Mouse (Mus musculus) bone marrow macrophage, adult 2 months (primary cell): ENCODE measurements around the gene Pkd1l1. TPM values are rescaled to one million over a fixed set of nuclear protein-coding genes. Genes with fewer than 3 reads are reported as not detected.

ENCODE experiments used
- H3K27ac ChIP-seq: 2 replicates; pipeline ENCODE4 v1.5.1; 2012; ENCODE audit warnings: low read depth, low read length; ENCODE audit not compliant: insufficient read depth
- H3K4me1 ChIP-seq: 2 replicates; pipeline ENCODE4 v1.6.1; 2012; ENCODE audit warnings: low read length; ENCODE audit not compliant: control insufficient read depth, insufficient read depth
- H3K4me3 ChIP-seq: 2 replicates; pipeline ENCODE4 v1.5.1; 2012; ENCODE audit warnings: mild to moderate bottlenecking, low read length, moderate library complexity; ENCODE audit not compliant: insufficient read depth
- CTCF ChIP-seq: IDR thresholded peaks from 2 replicates; pipeline ENCODE4 v1.5.1; 2012; ENCODE audit warnings: low read depth, mild to moderate bottlenecking, low read length, moderate library complexity
- POLR2A ChIP-seq: IDR thresholded peaks from 2 replicates; pipeline ENCODE4 v1.6.1; 2012; ENCODE audit warnings: mild to moderate bottlenecking, low read depth, low read length, borderline replicate concordance
- polyA plus RNA-seq: library from polyadenylated mRNA; stranded (reverse); fragments of >200 nt; gene quantifications from 2 replicates; pipeline ENCODE4 v1.2.4, GENCODE M21; 2012; ENCODE audit not compliant: missing spikeins, insufficient read depth, insufficient read length

Gene Pkd1l1
- polyA plus RNA-seq, 1 experiment = not detected

DNA sequence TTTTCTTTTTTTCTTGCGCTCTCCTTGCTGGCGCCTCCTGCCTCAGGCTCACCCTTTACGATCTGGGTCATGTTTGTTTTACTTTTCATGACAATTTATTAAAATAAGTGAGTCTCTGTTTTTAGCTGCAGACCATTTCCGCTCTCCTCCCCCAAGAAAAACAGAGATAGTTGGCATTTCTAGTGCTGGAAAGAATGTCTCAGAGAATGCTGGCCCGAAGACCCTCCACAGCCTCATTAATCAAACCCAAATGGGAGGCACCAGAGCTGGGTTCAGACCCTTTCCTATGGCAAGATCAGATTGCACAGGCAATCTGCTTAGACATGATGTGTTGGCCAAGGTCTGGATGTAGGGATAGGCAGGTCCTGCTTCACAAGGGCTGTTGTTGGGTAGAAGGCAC is 175.6 kb downstream of the Pkd1l1 start:
- H3K4me1 ChIP-seq = peaks cover 3% of the 10 kb centered on the region; the same call in 1 of the 2 replicates
- no peak overlapping the region for H3K4me3 ChIP-seq
- H3K27ac ChIP-seq = no peak overlapping the region
- TF ChIP-seq POLR2A = no peak
- TF ChIP-seq CTCF = no peak

DNA sequence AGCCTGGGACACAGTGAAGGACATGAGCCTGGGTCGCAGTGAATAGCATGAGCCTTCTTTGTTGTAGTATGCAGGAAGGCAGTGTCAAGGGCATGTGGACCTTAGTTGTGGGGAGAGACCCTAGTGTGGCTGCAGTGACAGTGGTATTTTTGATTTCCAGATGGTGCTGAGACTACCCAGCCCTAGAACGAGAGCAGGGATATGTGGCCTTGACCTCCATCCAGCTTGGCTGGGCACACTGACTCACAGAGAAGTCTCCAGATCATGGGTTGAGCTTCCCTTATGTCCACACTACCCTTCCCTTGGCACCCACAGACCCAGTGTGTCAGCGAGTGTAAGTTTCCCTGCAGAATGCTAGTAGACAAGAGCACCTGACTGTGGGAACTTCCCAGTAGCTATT is 178.0 kb downstream of the Pkd1l1 start:
- Histone ChIP-seq H3K27ac (no peak overlapping the region), H3K4me3 (no peak overlapping the region), H3K4me1 (peaks cover 10% of the 10 kb centered on the region)
- TF ChIP-seq POLR2A (no peak), CTCF (no peak)

DNA sequence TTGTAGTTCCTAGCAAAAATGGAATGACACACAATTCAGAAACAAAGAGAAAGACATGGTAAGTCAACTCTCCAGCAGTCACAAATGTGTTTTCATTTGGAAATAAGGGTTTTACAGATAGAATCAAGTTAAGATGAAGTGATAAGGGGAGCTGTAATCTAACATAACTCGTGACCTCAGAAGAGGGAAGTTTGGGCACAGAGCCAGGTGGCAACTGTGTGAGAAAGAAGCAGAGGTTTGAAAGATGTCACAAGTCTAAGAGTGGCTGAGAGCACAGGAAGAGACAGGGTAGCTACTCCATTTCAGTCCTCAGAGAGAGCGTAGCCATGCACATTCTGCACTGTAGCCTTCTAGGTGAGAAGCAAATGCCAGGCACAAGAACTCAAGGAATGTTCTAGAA is 180.9 kb downstream of the Pkd1l1 start:
- TF ChIP-seq POLR2A (no peak), CTCF (no peak)

DNA sequence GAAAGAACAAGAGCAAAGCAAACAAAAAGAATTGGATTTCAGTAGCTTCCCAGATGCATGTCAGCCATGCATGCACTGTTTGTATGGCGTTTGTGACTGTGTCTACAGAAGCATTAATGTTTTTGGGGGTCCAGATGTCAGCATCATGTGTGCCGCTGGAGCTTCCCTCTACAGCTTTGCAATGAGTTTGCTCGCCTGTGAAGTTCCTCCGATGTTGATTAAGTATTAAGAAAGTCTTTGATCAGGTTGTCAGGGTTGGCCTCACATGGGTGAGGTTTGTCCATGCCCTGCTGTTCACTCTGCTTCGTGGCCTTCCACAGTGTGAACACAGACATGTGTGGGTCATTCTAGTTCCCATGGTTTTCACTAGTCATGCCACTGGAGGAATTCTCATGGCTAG is 183.9 kb downstream of the Pkd1l1 start:
- H3K4me3 ChIP-seq = no peak overlapping the region

More for the DNA sequence above, 180.9 kb downstream of the Pkd1l1 start:
- Histone ChIP-seq H3K4me1 (peaks cover 18% of the 10 kb centered on the region), H3K27ac (no peak overlapping the region), H3K4me3 (no peak overlapping the region)

DNA sequence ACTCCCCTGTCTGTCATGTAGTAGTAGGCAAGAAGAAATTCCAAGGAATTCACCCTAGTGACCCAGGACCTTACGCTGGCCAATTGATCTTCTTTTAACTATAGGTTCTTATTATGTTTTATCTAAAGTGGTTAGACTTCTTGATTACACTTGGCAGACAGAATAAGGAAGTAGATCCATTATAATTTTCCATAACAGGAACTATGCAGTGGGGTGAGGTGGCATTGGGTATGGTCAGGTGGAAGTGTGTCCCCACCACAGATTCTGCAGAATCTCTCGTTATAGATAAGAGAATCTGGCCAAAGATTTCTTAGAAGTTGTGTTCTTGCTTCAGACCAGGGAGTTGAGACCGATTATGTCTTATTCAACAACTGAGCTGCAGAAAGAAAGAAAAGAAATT is 185.5 kb downstream of the Pkd1l1 start:
- peaks cover 18% of the 10 kb centered on the region for H3K4me1 ChIP-seq
- no peak for TF ChIP-seq CTCF
- no peak for TF ChIP-seq POLR2A
- no peak overlapping the region for H3K27ac ChIP-seq
- H3K4me3 ChIP-seq = no peak overlapping the region

More for the DNA sequence above, 183.9 kb downstream of the Pkd1l1 start:
- peaks cover 20% of the 10 kb centered on the region for H3K4me1 ChIP-seq
- no peak overlapping the region for H3K27ac ChIP-seq
- TF ChIP-seq POLR2A (no peak), CTCF (no peak)

DNA sequence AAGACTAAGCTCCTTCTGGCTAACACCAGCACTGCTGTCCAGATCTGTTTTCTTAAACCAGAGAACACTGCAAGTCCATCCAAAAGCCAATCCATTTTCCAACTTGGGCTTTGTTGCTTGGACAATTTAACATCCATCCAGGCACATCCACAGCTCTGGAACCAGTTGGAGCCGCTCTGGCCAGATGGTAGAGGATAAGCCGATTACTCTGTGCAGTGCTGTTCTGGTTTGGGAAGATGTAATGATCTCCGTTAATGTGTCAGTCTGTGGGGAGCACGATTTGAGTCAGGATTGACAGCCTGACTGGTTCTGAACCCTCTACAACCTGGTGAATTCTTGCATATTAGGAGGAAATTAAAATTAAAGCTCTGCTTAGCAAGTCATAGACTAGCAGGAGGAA is 188.7 kb downstream of the Pkd1l1 start:
- Histone ChIP-seq H3K27ac (no peak overlapping the region), H3K4me1 (peaks cover 10% of the 10 kb centered on the region), H3K4me3 (no peak overlapping the region)
- TF ChIP-seq POLR2A (no peak), CTCF (no peak)

DNA sequence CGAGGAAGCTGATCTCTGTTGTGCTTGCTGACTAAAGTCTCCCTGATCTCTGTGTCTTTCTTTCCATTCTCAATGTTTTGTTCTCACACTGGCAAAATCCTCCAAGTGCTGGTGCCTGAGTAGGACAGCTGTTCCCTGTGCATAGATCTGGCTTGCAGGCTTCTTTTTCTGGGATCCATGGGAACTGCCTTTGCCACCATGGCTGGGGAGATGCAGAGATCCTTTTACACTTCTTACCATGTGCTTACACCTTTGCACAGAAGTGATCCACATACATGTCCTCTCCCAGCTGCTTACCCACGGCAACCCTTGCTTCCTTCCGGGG is 191.0 kb downstream of the Pkd1l1 start:
- Histone ChIP-seq H3K4me3 (no peak overlapping the region), H3K4me1 (0 out of 2 replicates have a peak, but pooled peaks cover under 1% of the 10 kb centered on the region), H3K27ac (no peak overlapping the region)
- no peak for TF ChIP-seq CTCF
- no peak for TF ChIP-seq POLR2A

DNA sequence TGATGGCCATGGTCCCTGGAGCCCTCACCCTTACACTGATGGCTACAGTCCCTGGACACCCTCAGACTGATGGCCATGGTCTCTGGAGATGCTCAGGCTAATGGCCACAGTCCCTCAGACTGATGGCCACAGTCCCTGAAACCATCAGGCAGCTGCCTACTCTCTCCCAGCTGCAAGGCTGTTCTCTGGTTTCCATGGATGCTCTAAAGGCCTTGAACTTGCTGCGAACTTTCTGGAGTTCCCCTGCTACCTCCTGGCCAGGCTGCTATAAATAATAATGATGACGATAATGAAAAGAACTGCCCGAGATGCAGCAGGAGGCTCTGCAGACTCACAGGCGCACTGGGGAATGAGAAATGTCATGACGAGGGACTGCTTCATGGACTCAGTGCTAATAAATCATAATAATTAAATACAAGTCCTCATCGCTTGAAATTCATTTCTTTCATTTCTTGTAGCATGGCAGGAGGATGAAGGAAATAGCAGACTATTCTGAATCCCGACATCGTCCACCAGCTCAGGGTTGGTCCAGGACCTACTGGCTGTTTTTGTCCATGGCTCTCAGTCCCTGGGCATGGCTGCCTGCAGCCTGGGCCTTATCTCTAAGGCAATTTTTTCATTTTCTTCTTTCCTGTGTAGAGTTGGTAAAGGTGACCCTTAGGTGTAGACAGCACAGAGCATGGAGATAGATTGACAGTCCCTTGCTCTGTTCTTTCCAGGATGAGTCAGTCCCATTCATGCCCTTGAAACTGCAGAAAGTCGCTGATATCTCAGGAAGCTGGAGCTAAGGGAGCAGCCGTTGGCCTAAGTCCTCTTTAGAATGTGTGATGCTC is 191.5 kb downstream of the Pkd1l1 start:
- Histone ChIP-seq H3K4me1 (peaks cover 2% of the 10 kb centered on the region; the same call in 1 of the 2 replicates), H3K27ac (no peak overlapping the region), H3K4me3 (no peak overlapping the region)
- TF ChIP-seq POLR2A (no peak), CTCF (no peak)

DNA sequence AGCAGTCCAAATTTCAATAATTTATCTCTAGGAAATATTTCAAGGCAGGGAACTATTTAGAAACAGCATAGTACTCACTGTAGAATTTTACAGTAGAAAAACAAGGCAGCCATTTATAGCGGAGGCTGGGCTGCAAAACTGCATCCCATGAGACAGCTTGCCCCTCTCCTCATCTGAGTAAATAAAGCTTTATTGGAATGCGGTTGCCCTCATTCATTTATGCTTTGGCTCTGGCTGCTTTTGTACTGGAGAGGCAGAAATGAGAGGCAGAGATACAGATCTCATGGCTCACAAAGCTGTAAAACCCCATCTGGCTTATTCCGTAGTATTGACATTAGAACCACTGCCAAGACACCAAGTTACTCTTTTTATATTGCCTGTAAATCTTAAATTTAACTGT is 193.6 kb downstream of the Pkd1l1 start:
- peaks cover 2% of the 10 kb centered on the region; the same call in 1 of the 2 replicates for H3K4me1 ChIP-seq
- H3K4me3 ChIP-seq = no peak overlapping the region
- H3K27ac ChIP-seq = no peak overlapping the region
- TF ChIP-seq POLR2A (no peak), CTCF (no peak)

Other genes with a start within 250 kb of the Pkd1l1 start
- gene Hus1, start 37.9 kb upstream of the Pkd1l1 start, polyA plus RNA-seq = 5.8 and 7.2 TPM in 2 replicates
- not detected in 2 replicates for gene Gm11992, start 75.3 kb upstream of the Pkd1l1 start, polyA plus RNA-seq
- gene Sun3, start 75.7 kb upstream of the Pkd1l1 start, polyA plus RNA-seq = not detected in 2 replicates
- gene Upp1, start 144.8 kb upstream of the Pkd1l1 start, polyA plus RNA-seq = not detected in 2 replicates
- gene Abca13, start 218.7 kb upstream of the Pkd1l1 start, polyA plus RNA-seq = 0.05 TPM in 1 of 2 replicates, not detected in the other